9 mouse cellular contexts compared by ENCODE assay signal in genomic region chr5:104058021-104058420, GRCm38 (mm10). TPM values are rescaled to one million over a fixed set of nuclear protein-coding genes. Genes with fewer than 3 reads are reported as not detected.
A peak's percentile ranks its signal among the peaks of the same experiment; 100 is the strongest.
DNase-seq lines count a peak whose midpoint lies in the region; ATAC-seq lines count a peak whose summit lies in the region.
"Had no signal": no experiment of that assay in that cellular context is flagged by ENCODE, and none has a peak within 500 bp of the region (broad histone marks: within the 10 kb centered on the region; RNA-seq: fewer than 3 reads in every experiment).

No protein-coding gene starts in this region.

- no peaks in the 10 kb centered on the region for H3K4me1 ChIP-seq in neural tube, embryonic 11.5 days (ENCODE audit: control insufficient read depth, insufficient read depth, low read length)

- H3K4me3 ChIP-seq in neural tube, embryonic 11.5 days (ENCODE audit: low read depth, low read length) = no peak overlapping the region

- no peak overlapping the region for H3K9ac ChIP-seq in neural tube, embryonic 11.5 days (ENCODE audit: low read length)

- H3K27ac ChIP-seq in neural tube, embryonic 11.5 days (ENCODE audit: low read depth, low read length) = no peak overlapping the region

- DNase-seq in frontal cortex, postnatal 36 days (ENCODE audit: low spot score in 2 of 2) = peak; percentile 32 to 37
- no peak for DNase-seq in frontal cortex, postnatal 10 days (ENCODE audit: low spot score in 2 of 2)
- DNase-seq in neural tube, embryonic 11.5 days (ENCODE audit: low spot score) = peak; percentile 42
- DNase-seq in neural tube, embryonic 10.5 days (ENCODE audit: extremely low spot score, low spot score) = no peak
- peak; percentile 16 to 45 for DNase-seq in cerebellum, postnatal 36 days
- DNase-seq in kidney, postnatal 14 days = peak; percentile 45
- DNase-seq in retina, postnatal 1 day = peak; percentile 43
- DNase-seq in ovary, adult 18-20 months (ENCODE audit: low spot score) = no peak

- 65% methylated on average over 15 of the region's 15 CpGs for WGBS in neural tube, embryonic 11.5 days

- H3K36me3 ChIP-seq in neural tube, embryonic 11.5 days (ENCODE audit: control insufficient read depth, insufficient read depth, low read length) = peaks cover 7% of the 10 kb centered on the region; the same call in 1 of the 2 replicates

- no peak for ATAC-seq in neural tube, embryonic 11.5 days (ENCODE audit: insufficient read depth, low FRiP score, low TSS enrichment)

- no peak overlapping the region for H3K4me2 ChIP-seq in neural tube, embryonic 11.5 days (ENCODE audit: low read depth)

- H3K27me3 ChIP-seq in neural tube, embryonic 11.5 days (ENCODE audit: control insufficient read depth, insufficient read depth, low read length) = no peaks in the 10 kb centered on the region

- no peaks in the 10 kb centered on the region for H3K9me3 ChIP-seq in neural tube, embryonic 11.5 days (ENCODE audit: control insufficient read depth, low read length)

RNA-seq across cellular contexts. Expression of gene Nudt9, which starts 11.9 kb away (rescaled TPM):
- 76.3 and 78.2 TPM in 2 replicates for polyA plus RNA-seq in neural tube, embryonic 11.5 days (2014; fragmentation: Nextera tagmentation; extraction: Ambion mirVana)

RNA-seq across cellular contexts. Expression of gene Gm17660, which starts 19.4 kb away (rescaled TPM):
- not detected in 2 replicates for polyA plus RNA-seq in neural tube, embryonic 11.5 days (2014; fragmentation: Nextera tagmentation; extraction: Ambion mirVana)
- polyA plus RNA-seq: heart, embryonic 16.5 days had no signal

RNA-seq across cellular contexts. Expression of gene Hsd17b11, which starts 36.3 kb away (rescaled TPM):
- 0.99 and 1.5 TPM in 2 replicates for polyA plus RNA-seq in neural tube, embryonic 11.5 days (2014; fragmentation: Nextera tagmentation; extraction: Ambion mirVana)

RNA-seq across cellular contexts. Expression of gene Sparcl1, which starts 55.5 kb away (rescaled TPM):
- polyA plus RNA-seq in neural tube, embryonic 11.5 days (2014; fragmentation: Nextera tagmentation; extraction: Ambion mirVana) = 68.9 and 73.1 TPM in 2 replicates

Comparison
In these comparisons a context has a peak if more than half of its experiments do, and no peak if none do; other contexts are left out.
1. DNase-seq: peak in frontal cortex, postnatal 36 days (2 of 2), neural tube, embryonic 11.5 days (single experiment), cerebellum, postnatal 36 days (2 of 2), kidney, postnatal 14 days (single experiment) and retina, postnatal 1 day (single experiment); none in frontal cortex, postnatal 10 days (0 of 2), neural tube, embryonic 10.5 days (single experiment) and ovary, adult 18-20 months (single experiment).